8 mouse cellular contexts compared by ENCODE assay signal in genomic region chr7:16398387-16399050, GRCm38 (mm10). TPM values are rescaled to one million over a fixed set of nuclear protein-coding genes. Genes with fewer than 3 reads are reported as not detected.
A peak's percentile ranks its signal among the peaks of the same experiment; 100 is the strongest.
DNase-seq lines count a peak whose midpoint lies in the region; ATAC-seq and TF ChIP-seq lines count a peak whose summit lies in the region.

No protein-coding gene starts in this region.

- no peaks in the 10 kb centered on the region for H3K9me3 ChIP-seq in forebrain, embryonic 11.5 days (ENCODE audit: control insufficient read depth, low read length)
- no peaks in the 10 kb centered on the region for H3K9me3 ChIP-seq in liver, embryonic 11.5 days (ENCODE audit: control insufficient read depth, low read length)

- peak overlapping the region; percentile 100 for H3K27ac ChIP-seq in gastrocnemius, adult 2 months
- H3K27ac ChIP-seq in forebrain, embryonic 11.5 days (ENCODE audit: low read depth, low read length) = peak overlapping the region; percentile 100; the same call in 1 of the 2 replicates
- H3K27ac ChIP-seq in liver, embryonic 11.5 days (ENCODE audit: low read depth, low read length) = peak overlapping the region; percentile 100

- H3K79me3 ChIP-seq in C2C12 (ENCODE audit: low read depth) = peaks cover 22% of the 10 kb centered on the region

- peaks cover 24% of the 10 kb centered on the region for H3K79me2 ChIP-seq in C2C12 (ENCODE audit: control insufficient read depth, insufficient read depth)

- intact Hi-C loops in gastrocnemius, adult 2 months (cut with DNase I) = loop anchor here (5.0 kb wide), 1 partner anchor 219 kb away; no protein-coding TSS in a partner anchor
- intact Hi-C loops in gastrocnemius, postnatal 36 days (cut with DNase I) = no loop called here

- no peak for DNase-seq in gastrocnemius, adult 2 months
- DNase-seq in gastrocnemius, postnatal 36 days = no peak
- DNase-seq in forebrain, embryonic 11.5 days (ENCODE audit: low spot score) = no peak
- DNase-seq in liver, embryonic 11.5 days (ENCODE audit: low spot score) = no peak
- DNase-seq in urinary bladder, adult 2 months (ENCODE audit: low spot score) = no peak

- peak overlapping the region; percentile 71 for H3ac ChIP-seq in C2C12 (ENCODE audit: control insufficient read depth, insufficient read length, low read depth)

- H3K36me3 ChIP-seq in C2C12 (ENCODE audit: control insufficient read depth, insufficient read depth) = peaks cover 11% of the 10 kb centered on the region
- no peaks in the 10 kb centered on the region for H3K36me3 ChIP-seq in forebrain, embryonic 11.5 days (ENCODE audit: control insufficient read depth, insufficient read depth, low read length)
- H3K36me3 ChIP-seq in liver, embryonic 11.5 days (ENCODE audit: control insufficient read depth, insufficient read depth, low read length) = no peaks in the 10 kb centered on the region

- H3K4me3 ChIP-seq in gastrocnemius, adult 2 months = peak overlapping the region; percentile 100
- no peak overlapping the region for H3K4me3 ChIP-seq in C2C12 (ENCODE audit: insufficient read depth, poor library complexity, severe bottlenecking)
- peak overlapping the region; percentile 92 for H3K4me3 ChIP-seq in forebrain, embryonic 11.5 days (ENCODE audit: low read depth, low read length)
- H3K4me3 ChIP-seq in liver, embryonic 11.5 days (ENCODE audit: low read depth, low read length) = peak overlapping the region; percentile 93

- peak overlapping the region; percentile 100 for H3K9ac ChIP-seq in forebrain, embryonic 11.5 days (ENCODE audit: low read length)
- peak overlapping the region; percentile 100 for H3K9ac ChIP-seq in liver, embryonic 11.5 days (ENCODE audit: low read depth, low read length)

- peak overlapping the region; percentile 100 for H3K4me2 ChIP-seq in forebrain, embryonic 11.5 days (ENCODE audit: low read depth, low read length, severe bottlenecking)
- H3K4me2 ChIP-seq in liver, embryonic 11.5 days = peak overlapping the region; percentile 84

- ATAC-seq in forebrain, embryonic 11.5 days (replicated peaks; ENCODE audit: low FRiP score) = no peak
- no peak for ATAC-seq in liver, embryonic 11.5 days (replicated peaks; ENCODE audit: low FRiP score)
- ATAC-seq in monocyte, adult 5-6 weeks (replicated peaks; ENCODE audit: insufficient number of reproducible peaks, low FRiP score, low TSS enrichment, poor library complexity, severe bottlenecking) = no peak
- ATAC-seq in megakaryocyte progenitor cell, adult 5-6 weeks (replicated peaks; ENCODE audit: poor library complexity) = no peak

- H3K4me1 ChIP-seq in forebrain, embryonic 11.5 days (replicated peaks; ENCODE audit: control insufficient read depth, insufficient read depth, low read length) = peaks cover 3% of the 10 kb centered on the region; the same call in 1 of the 2 replicates
- peaks cover 8% of the 10 kb centered on the region for H3K4me1 ChIP-seq in liver, embryonic 11.5 days (replicated peaks; ENCODE audit: control insufficient read depth, insufficient read depth, low read length)

- TF ChIP-seq CTCF in gastrocnemius, adult 2 months (IDR thresholded peaks at IDR 0.05) = no peak
- TF ChIP-seq CTCF in C2C12 (IDR thresholded peaks at IDR 0.05; ENCODE audit: control insufficient read depth, insufficient read depth, insufficient read length) = no peak

- WGBS in forebrain, embryonic 11.5 days = 62% methylated on average over 3 of the region's 3 CpGs
- WGBS in liver, embryonic 11.5 days = 51% methylated on average over 3 of the region's 3 CpGs

- H3K27me3 ChIP-seq in C2C12 (ENCODE audit: control insufficient read depth, insufficient read depth, insufficient read length) = no peaks in the 10 kb centered on the region
- H3K27me3 ChIP-seq in forebrain, embryonic 11.5 days (ENCODE audit: control insufficient read depth, insufficient read depth, low read length) = no peaks in the 10 kb centered on the region
- no peaks in the 10 kb centered on the region for H3K27me3 ChIP-seq in liver, embryonic 11.5 days (replicated peaks; ENCODE audit: control insufficient read depth, insufficient read depth, low read length)

TF ChIP-seq in C2C12, 6 proteins besides CTCF, POLR2A, EP300 and RAD21:
- TF ChIP-seq MYOD1 (IDR thresholded peaks at IDR 0.05; ENCODE audit: control insufficient read depth, insufficient read length, low read depth) (no peak), MAX (IDR thresholded peaks at IDR 0.05) (no peak), USF1 (IDR thresholded peaks at IDR 0.05; ENCODE audit: low read depth) (no peak), CEBPB (IDR thresholded peaks at IDR 0.05; ENCODE audit: low read depth) (no peak), FOSL1 (IDR thresholded peaks at IDR 0.05; ENCODE audit: insufficient read depth, low read length, poor library complexity, severe bottlenecking) (no peak), MYOG (IDR thresholded peaks at IDR 0.05; ENCODE audit: control insufficient read depth, extremely low read depth, insufficient read length) (no peak)

RNA-seq across cellular contexts. Expression of gene Zc3h4, which starts 2.2 kb away (rescaled TPM):
- total RNA-seq in gastrocnemius, adult 2 months (2021) = 10 to 100 TPM; 29.9 to 32.0 TPM
- total RNA-seq in gastrocnemius, postnatal 36 days (2021) = 10 to 100 TPM; 24.9 to 27.1 TPM
- polyA plus RNA-seq in C2C12 (2012; fragmentation: generic; extraction: Trizol) = 29.8 TPM
- 23.9 and 24.2 TPM in 2 replicates for polyA plus RNA-seq in forebrain, embryonic 11.5 days (2014; fragmentation: Nextera tagmentation; extraction: Ambion mirVana)
- 14.1 and 18.6 TPM in 2 replicates for polyA plus RNA-seq in liver, embryonic 11.5 days (2014; fragmentation: Nextera tagmentation; extraction: Ambion mirVana)
- 23.2 and 29.9 TPM in 2 replicates for polyA plus RNA-seq in urinary bladder, adult 2 months (2012; rRNA removed)
- 20.4 to 63.1 TPM (median 27.4 TPM) in 3 replicates for total RNA-seq in monocyte, adult 5-6 weeks (2017)
- 36.5 and 38.7 TPM in 2 replicates for total RNA-seq in megakaryocyte progenitor cell, adult 5-6 weeks (2015)
- 25.9 and 33.5 TPM in 2 replicates for total RNA-seq in megakaryocyte progenitor cell, adult 5-6 weeks (2017)

RNA-seq across cellular contexts. Expression of gene Sae1, which starts 10.9 kb away (rescaled TPM):
- 10 to 100 TPM; 21.6 to 34.8 TPM for total RNA-seq in gastrocnemius, adult 2 months (2021)
- total RNA-seq in gastrocnemius, postnatal 36 days (2021) = 10 to 100 TPM; 21.4 to 29.2 TPM
- polyA plus RNA-seq in C2C12 (2012; fragmentation: generic; extraction: Trizol) = 218 TPM
- polyA plus RNA-seq in forebrain, embryonic 11.5 days (2014; fragmentation: Nextera tagmentation; extraction: Ambion mirVana) = 427 and 437 TPM in 2 replicates
- 267 and 287 TPM in 2 replicates for polyA plus RNA-seq in liver, embryonic 11.5 days (2014; fragmentation: Nextera tagmentation; extraction: Ambion mirVana)
- 82.4 and 93.7 TPM in 2 replicates for polyA plus RNA-seq in urinary bladder, adult 2 months (2012; rRNA removed)
- 108 to 150 TPM (median 134 TPM) in 3 replicates for total RNA-seq in monocyte, adult 5-6 weeks (2017)
- 76.8 and 81.3 TPM in 2 replicates for total RNA-seq in megakaryocyte progenitor cell, adult 5-6 weeks (2015)
- 429 and 547 TPM in 2 replicates for total RNA-seq in megakaryocyte progenitor cell, adult 5-6 weeks (2017)

RNA-seq across cellular contexts. Expression of gene Tmem160, which starts 54.1 kb away (rescaled TPM):
- total RNA-seq in gastrocnemius, adult 2 months (2021) = 10 to 100 TPM; 49.2 to 50.0 TPM
- total RNA-seq in gastrocnemius, postnatal 36 days (2021) = 10 to 100 TPM; 35.6 to 42.6 TPM
- polyA plus RNA-seq in C2C12 (2012; fragmentation: generic; extraction: Trizol) = 81.7 TPM
- polyA plus RNA-seq in forebrain, embryonic 11.5 days (2014; fragmentation: Nextera tagmentation; extraction: Ambion mirVana) = 48.6 and 52.1 TPM in 2 replicates
- polyA plus RNA-seq in liver, embryonic 11.5 days (2014; fragmentation: Nextera tagmentation; extraction: Ambion mirVana) = 54.4 and 54.5 TPM in 2 replicates
- polyA plus RNA-seq in urinary bladder, adult 2 months (2012; rRNA removed) = 59.4 and 67.6 TPM in 2 replicates
- total RNA-seq in monocyte, adult 5-6 weeks (2017) = 16.1 to 32.9 TPM (median 21.0 TPM) in 3 replicates
- total RNA-seq in megakaryocyte progenitor cell, adult 5-6 weeks (2015) = 34.6 and 42.5 TPM in 2 replicates
- 9.5 and 13.5 TPM in 2 replicates for total RNA-seq in megakaryocyte progenitor cell, adult 5-6 weeks (2017)
